Mouse (Mus musculus) embryonic facial prominence, embryonic 11.5 days (tissue): ENCODE results near the gene Vwf. TPM values are rescaled to one million over a fixed set of nuclear protein-coding genes. Genes with fewer than 3 reads are reported as not detected.

Experiments used
- ATAC-seq: fragments of 200-750 bp; cut with Nextera tagmentation; replicated peaks from 2 replicates; pipeline ENCODE4 v1.8.0; 2017; ENCODE audit warnings: low read depth; ENCODE audit not compliant: insufficient number of reproducible peaks, low FRiP score, low TSS enrichment
- DNase-seq: peaks from one replicate; pipeline ENCODE4 v3.0.0-alpha.2; 2015; ENCODE audit warnings: low spot score
- H3K27ac ChIP-seq: fragments of 300-500 bp; sonication (generic); replicated peaks from 2 replicates; pipeline ENCODE4 v1.5.1; 2014; ENCODE audit warnings: mild to moderate bottlenecking, low read depth, low read length, control low read depth
- H3K27me3 ChIP-seq: fragments of 300-500 bp; sonication (generic); 2 replicates; pipeline ENCODE4 v1.6.1; 2014; ENCODE audit warnings: mild to moderate bottlenecking, low read length, moderate library complexity, mixed read lengths; ENCODE audit not compliant: control insufficient read depth, insufficient read depth
- H3K36me3 ChIP-seq: fragments of 300-500 bp; sonication (generic); replicated peaks from 2 replicates; pipeline ENCODE4 v1.6.1; 2014; ENCODE audit warnings: low read depth, mild to moderate bottlenecking, low read length, moderate library complexity, mixed read lengths; ENCODE audit not compliant: control insufficient read depth, insufficient read depth
- H3K4me1 ChIP-seq: fragments of 300-500 bp; sonication (generic); 2 replicates; pipeline ENCODE4 v1.6.1; 2014; ENCODE audit warnings: low read length, mixed read lengths; ENCODE audit not compliant: control insufficient read depth, insufficient read depth
- H3K4me2 ChIP-seq: fragments of 300-500 bp; sonication (generic); 2 replicates; pipeline ENCODE4 v1.6.1; 2014; ENCODE audit warnings: low read depth, mild to moderate bottlenecking, control low read depth, low read length, moderate library complexity
- H3K4me3 ChIP-seq: fragments of 300-500 bp; sonication (generic); 2 replicates; pipeline ENCODE4 v1.5.1; 2014; ENCODE audit warnings: low read depth, low read length, control low read depth
- H3K9ac ChIP-seq: fragments of 300-500 bp; sonication (generic); replicated peaks from 2 replicates; pipeline ENCODE4 v1.6.1; 2014; ENCODE audit warnings: mild to moderate bottlenecking, control low read depth, low read length
- H3K9me3 ChIP-seq: fragments of 300-500 bp; sonication (generic); replicated peaks from 2 replicates; pipeline ENCODE4 v1.6.1; 2016; ENCODE audit warnings: mild to moderate bottlenecking, low read length, inconsistent platforms, mixed read lengths; ENCODE audit not compliant: control insufficient read depth
- WGBS: fragments of 180-500 bp; shearing (Covaris S2); extraction: QIAGEN DNeasy Blood & Tissue Kit; methylation state at CpG from one replicate; pipeline ENCODE4 v1.1.7; 2014; 5-methylcytosine and 5-hydroxymethylcytosine counted together
- polyA plus RNA-seq: library from polyadenylated mRNA; unstranded; fragments of >200 nt; fragmentation: Nextera tagmentation; extraction: Ambion mirVana; gene quantifications from 2 replicates; pipeline ENCODE4 v1.2.1, GENCODE M21; 2014

Gene Vwf
- polyA plus RNA-seq, 1 experiment from 2014 or later: 6.7 TPM

GRCm38 (mm10) chr6:125566656-125567055, 20.1 kb downstream of the Vwf start:
- Histone ChIP-seq H3K4me2 (no peak overlapping the region), H3K4me1 (no peaks in the 10 kb centered on the region), H3K27ac (no peak overlapping the region), H3K9me3 (no peaks in the 10 kb centered on the region), H3K9ac (no peak overlapping the region), H3K4me3 (no peak overlapping the region), H3K27me3 (no peaks in the 10 kb centered on the region), H3K36me3 (no peaks in the 10 kb centered on the region)
- 82% methylated on average over 3 of the region's 3 CpGs for WGBS
- DNase-seq (no peak), ATAC-seq (no peak)

GRCm38 (mm10) chr6:125568381-125568780, 21.8 kb downstream of the Vwf start:
- WGBS: 94% methylated on average over 2 of the region's 2 CpGs
- H3K27ac ChIP-seq: no peak overlapping the region
- no peak for ATAC-seq
- DNase-seq: no peak
- H3K4me2 ChIP-seq: no peak overlapping the region
- no peak overlapping the region for H3K9ac ChIP-seq
- H3K9me3 ChIP-seq: no peaks in the 10 kb centered on the region
- H3K36me3 ChIP-seq: no peaks in the 10 kb centered on the region
- no peaks in the 10 kb centered on the region for H3K27me3 ChIP-seq
- no peaks in the 10 kb centered on the region for H3K4me1 ChIP-seq
- no peak overlapping the region for H3K4me3 ChIP-seq

- H3K27me3 ChIP-seq: no peaks in the 10 kb centered on the region
- DNase-seq: peak; percentile 36
- no peaks in the 10 kb centered on the region for H3K9me3 ChIP-seq
- H3K27ac ChIP-seq: no peak overlapping the region; the same call in 1 of the 2 replicates
- 40% methylated on average over 18 of the region's 18 CpGs for WGBS
- H3K4me3 ChIP-seq: peak overlapping the region; percentile 23; the same call in 1 of the 2 replicates
- H3K9ac ChIP-seq: peak overlapping the region; percentile 57
- H3K36me3 ChIP-seq: no peaks in the 10 kb centered on the region
- 0 out of 2 replicates have a peak, but pooled peaks have one; percentile 36 for ATAC-seq
- peak overlapping the region; percentile 45 for H3K4me2 ChIP-seq
- no peaks in the 10 kb centered on the region for H3K4me1 ChIP-seq
Observed at GRCm38 (mm10) chr6:125572291-125573188, 26.0 kb downstream of the Vwf start.

GRCm38 (mm10) chr6:125573189-125573928, 26.8 kb downstream of the Vwf start:
- no peaks in the 10 kb centered on the region for H3K27me3 ChIP-seq
- H3K9me3 ChIP-seq: no peaks in the 10 kb centered on the region
- no peaks in the 10 kb centered on the region for H3K36me3 ChIP-seq
- peak overlapping the region; percentile 45 for H3K4me2 ChIP-seq
- peak; percentile 91 for ATAC-seq
- 6% methylated on average over 14 of the region's 14 CpGs for WGBS
- DNase-seq: peak; percentile 89
- H3K27ac ChIP-seq: no peak overlapping the region; the same call in 1 of the 2 replicates
- H3K9ac ChIP-seq: peak overlapping the region; percentile 57
- peak overlapping the region; percentile 23; the same call in 1 of the 2 replicates for H3K4me3 ChIP-seq
- H3K4me1 ChIP-seq: no peaks in the 10 kb centered on the region

- 97% methylated on average over 6 of the region's 6 CpGs for WGBS
- H3K9me3 ChIP-seq: no peaks in the 10 kb centered on the region
- H3K4me3 ChIP-seq: no peak overlapping the region
- DNase-seq (no peak), ATAC-seq (no peak)
- no peaks in the 10 kb centered on the region for H3K27me3 ChIP-seq
- no peak overlapping the region for H3K4me2 ChIP-seq
- H3K4me1 ChIP-seq: no peaks in the 10 kb centered on the region
- no peak overlapping the region for H3K9ac ChIP-seq
- no peak overlapping the region for H3K27ac ChIP-seq
- H3K36me3 ChIP-seq: no peaks in the 10 kb centered on the region
Observed at GRCm38 (mm10) chr6:125575080-125575479, 28.5 kb downstream of the Vwf start.

- no peak overlapping the region for H3K4me3 ChIP-seq
- no peaks in the 10 kb centered on the region for H3K4me1 ChIP-seq
- H3K9ac ChIP-seq: no peak overlapping the region
- H3K9me3 ChIP-seq: no peaks in the 10 kb centered on the region
- ATAC-seq: no peak
- WGBS: 85% methylated on average over 9 of the region's 9 CpGs
- no peak overlapping the region for H3K4me2 ChIP-seq
- no peak overlapping the region for H3K27ac ChIP-seq
- DNase-seq: no peak
- H3K27me3 ChIP-seq: no peaks in the 10 kb centered on the region
- H3K36me3 ChIP-seq: no peaks in the 10 kb centered on the region
Observed at GRCm38 (mm10) chr6:125577301-125577700, 30.7 kb downstream of the Vwf start.

- H3K4me3 ChIP-seq: no peak overlapping the region
- H3K9me3 ChIP-seq: no peaks in the 10 kb centered on the region
- WGBS: 35% methylated on average over 11 of the region's 11 CpGs
- H3K36me3 ChIP-seq: no peaks in the 10 kb centered on the region
- no peak overlapping the region for H3K4me2 ChIP-seq
- DNase-seq: peak; percentile 32
- H3K27ac ChIP-seq: no peak overlapping the region
- no peak for ATAC-seq
- no peaks in the 10 kb centered on the region for H3K4me1 ChIP-seq
- H3K9ac ChIP-seq: no peak overlapping the region
- no peaks in the 10 kb centered on the region for H3K27me3 ChIP-seq
Observed at GRCm38 (mm10) chr6:125577882-125578646, 31.5 kb downstream of the Vwf start.
